Mouse (Mus musculus) forebrain, embryonic 11.5 days (tissue): ENCODE data around the gene Oasl2. TPM values are rescaled to one million over a fixed set of nuclear protein-coding genes. Genes with fewer than 3 reads are reported as not detected.
A peak's percentile ranks its signal among the peaks of the same experiment; 100 is the strongest.

Experiments used
- ATAC-seq: fragments of 200-750 bp; cut with Nextera tagmentation; replicated peaks from 2 replicates; pipeline ENCODE4 v1.8.0; 2017; ENCODE audit warnings: moderate TSS enrichment; ENCODE audit not compliant: low FRiP score
- DNase-seq: peaks from one replicate; pipeline ENCODE4 v3.0.0-alpha.2; 2017; ENCODE audit warnings: low spot score
- H3K27ac ChIP-seq: fragments of 300-500 bp; sonication (generic); 2 replicates; pipeline ENCODE4 v1.5.1; 2014; ENCODE audit warnings: low read depth, low read length
- H3K27me3 ChIP-seq: fragments of 300-500 bp; sonication (generic); 2 replicates; pipeline ENCODE4 v1.6.1; 2014; ENCODE audit warnings: mild to moderate bottlenecking, low read length, mixed read lengths; ENCODE audit not compliant: control insufficient read depth, insufficient read depth
- H3K36me3 ChIP-seq: fragments of 300-500 bp; sonication (generic); 2 replicates; pipeline ENCODE4 v1.6.1; 2014; ENCODE audit warnings: mild to moderate bottlenecking, low read length, moderate library complexity, mixed read lengths; ENCODE audit not compliant: control insufficient read depth, insufficient read depth
- H3K4me1 ChIP-seq: fragments of 300-500 bp; sonication (generic); replicated peaks from 2 replicates; pipeline ENCODE4 v1.6.1; 2014; ENCODE audit warnings: low read length, mixed read lengths; ENCODE audit not compliant: control insufficient read depth, insufficient read depth
- H3K4me2 ChIP-seq: fragments of 300-500 bp; sonication (generic); 2 replicates; pipeline ENCODE4 v1.6.1; 2014; ENCODE audit warnings: low read depth, mild to moderate bottlenecking, low read length, moderate library complexity, mixed read lengths; ENCODE audit not compliant: severe bottlenecking
- H3K4me3 ChIP-seq: fragments of 300-500 bp; sonication (generic); 2 replicates; pipeline ENCODE4 v1.5.1; 2014; ENCODE audit warnings: low read depth, low read length
- H3K9ac ChIP-seq: fragments of 300-500 bp; sonication (generic); 2 replicates; pipeline ENCODE4 v1.6.1; 2014; ENCODE audit warnings: low read length
- H3K9me3 ChIP-seq: fragments of 300-500 bp; sonication (generic); 2 replicates; pipeline ENCODE4 v1.6.1; 2016; ENCODE audit warnings: low read length, mixed read lengths; ENCODE audit not compliant: control insufficient read depth
- WGBS: fragments of 180-500 bp; shearing (Covaris S2); extraction: QIAGEN DNeasy Blood & Tissue Kit; methylation state at CpG from one replicate; pipeline ENCODE4 v1.1.7; 2014; 5-methylcytosine and 5-hydroxymethylcytosine counted together
- polyA plus RNA-seq: library from polyadenylated mRNA; unstranded; fragments of >200 nt; fragmentation: Nextera tagmentation; extraction: Ambion mirVana; gene quantifications from 2 replicates; pipeline ENCODE4 v1.2.1, GENCODE M21; 2014

The Oasl2 gene
- polyA plus RNA-seq, 1 experiment from 2014 or later = 1.4 TPM

DNA sequence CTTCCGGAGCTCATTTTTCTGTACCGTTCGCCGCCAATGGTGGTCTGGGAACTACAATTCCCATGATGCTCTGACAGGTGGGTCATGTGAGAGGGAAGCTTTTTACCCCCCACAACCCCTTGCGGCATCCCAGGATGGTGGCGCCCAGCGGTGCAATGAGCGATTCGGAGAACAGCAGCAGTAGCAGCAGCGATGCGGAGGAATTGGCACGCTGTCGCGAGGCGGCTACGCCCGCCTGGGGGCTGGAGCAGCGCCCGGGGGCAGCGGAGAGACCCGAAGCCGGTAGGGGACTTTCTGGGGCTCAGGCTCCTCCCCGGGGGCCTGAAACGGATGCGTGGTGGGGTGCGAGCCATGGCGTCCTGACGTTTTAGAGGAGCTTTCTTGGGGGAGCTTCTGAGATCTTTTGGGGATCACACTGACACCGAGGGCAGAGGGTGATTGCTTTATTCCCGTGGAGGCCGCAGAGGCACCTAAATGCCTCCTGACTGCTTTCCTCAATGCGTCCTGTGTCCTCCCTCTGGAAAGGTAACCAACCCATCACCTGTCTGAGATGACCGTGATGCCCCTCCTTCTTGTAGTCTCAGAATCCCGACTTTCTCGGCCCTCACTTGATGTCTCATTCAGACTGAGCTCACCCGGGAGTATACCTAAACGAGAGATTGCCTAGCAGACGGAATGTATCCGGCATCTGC is 45.5 kb downstream of the Oasl2 start, which contains the start of gene 2210016L21Rik:
TSS of gene 2210016L21Rik (plus strand) at position 85 of the 692 bp plus-strand sequence.
- peak within 1 kb of the TSS; percentile 46; the same call in 1 of the 2 replicates for H3K27ac ChIP-seq
- H3K9ac ChIP-seq = peak within 1 kb of the TSS; percentile 88
- H3K4me2 ChIP-seq = peak within 1 kb of the TSS; percentile 78
- H3K4me3 ChIP-seq = peak within 1 kb of the TSS; percentile 79
- ATAC-seq = peak; percentile 94
- no peaks in the 10 kb centered on the region for H3K27me3 ChIP-seq
- DNase-seq = peak; percentile 92
- H3K9me3 ChIP-seq = no peaks in the 10 kb centered on the region
- H3K4me1 ChIP-seq = no peaks in the 10 kb centered on the region
- 1% methylated on average over 39 of the region's 39 CpGs for WGBS
- peaks cover 4% of the 10 kb centered on the region for H3K36me3 ChIP-seq

DNA sequence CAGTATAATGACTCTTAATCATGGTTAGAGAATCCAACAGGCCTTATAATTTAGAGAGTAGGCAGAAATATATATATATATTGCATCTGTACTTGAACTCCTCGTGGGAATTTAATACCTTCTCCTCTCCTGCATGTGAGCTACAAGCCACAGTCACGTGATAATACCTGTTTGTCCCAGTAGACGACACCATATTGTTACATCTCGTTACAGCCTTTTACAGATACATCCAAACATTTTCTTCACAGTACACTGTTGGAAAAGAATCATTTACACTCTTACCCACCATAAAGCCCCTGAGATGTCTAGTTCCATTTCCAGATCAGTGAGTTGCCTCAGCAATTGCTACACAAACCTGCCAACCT is 46.0 kb downstream of the Oasl2 start:
- peak overlapping the region; percentile 88 for H3K9ac ChIP-seq
- peak overlapping the region; percentile 78 for H3K4me2 ChIP-seq
- 42% methylated on average over 4 of the region's 4 CpGs for WGBS
- no peaks in the 10 kb centered on the region for H3K4me1 ChIP-seq
- ATAC-seq (no peak), DNase-seq (no peak)
- H3K4me3 ChIP-seq = peak overlapping the region; percentile 79
- no peaks in the 10 kb centered on the region for H3K9me3 ChIP-seq
- no peak overlapping the region for H3K27ac ChIP-seq
- no peaks in the 10 kb centered on the region for H3K27me3 ChIP-seq
- H3K36me3 ChIP-seq = peaks cover 4% of the 10 kb centered on the region

DNA sequence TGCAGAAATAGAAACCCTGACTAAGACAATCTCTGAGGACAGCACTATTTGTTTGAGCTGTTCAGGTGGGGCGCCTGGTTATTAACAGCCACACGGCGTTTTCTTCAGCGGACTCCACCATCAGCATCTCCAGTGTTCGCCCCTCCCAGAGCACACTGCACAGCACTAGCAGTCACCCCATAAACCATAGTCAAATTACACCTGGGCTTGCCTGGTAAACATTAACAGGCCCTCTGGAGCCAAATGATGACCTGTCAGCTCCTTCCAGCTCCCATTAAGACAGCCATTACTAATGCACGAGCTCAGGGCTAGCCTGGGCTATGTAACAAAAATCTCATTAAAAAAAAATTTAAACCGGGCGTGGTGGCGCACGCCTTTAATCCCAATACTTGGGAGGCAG is 48.3 kb downstream of the Oasl2 start:
- Histone ChIP-seq H3K36me3 (peaks cover 4% of the 10 kb centered on the region), H3K9me3 (no peaks in the 10 kb centered on the region), H3K4me2 (no peak overlapping the region), H3K27me3 (no peaks in the 10 kb centered on the region), H3K4me3 (no peak overlapping the region), H3K4me1 (no peaks in the 10 kb centered on the region), H3K27ac (no peak overlapping the region), H3K9ac (no peak overlapping the region)
- WGBS = 94% methylated on average over 10 of the region's 10 CpGs
- DNase-seq (no peak), ATAC-seq (no peak)

DNA sequence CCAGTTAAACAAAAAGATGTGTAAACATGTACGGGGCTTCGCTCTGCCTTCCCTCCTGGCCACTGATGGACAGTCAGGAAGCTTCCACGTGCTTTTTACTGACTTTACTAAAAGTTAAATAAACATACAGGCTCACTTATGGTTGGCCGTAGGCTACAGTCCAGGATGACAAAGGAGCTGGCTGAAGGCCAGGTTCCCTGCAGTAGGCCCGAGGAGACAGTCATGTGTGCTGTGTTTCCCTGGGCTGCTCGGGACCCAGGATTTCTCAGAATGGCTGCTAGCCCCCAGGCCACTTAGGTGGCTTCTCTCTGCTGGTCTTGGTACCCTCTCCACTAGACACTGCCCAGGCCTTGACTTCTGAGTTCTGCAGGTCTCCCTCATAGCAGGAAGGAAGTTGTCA is 52.2 kb downstream of the Oasl2 start:
- no peaks in the 10 kb centered on the region for H3K27me3 ChIP-seq
- H3K9ac ChIP-seq = no peak overlapping the region
- H3K9me3 ChIP-seq = no peaks in the 10 kb centered on the region
- 87% methylated on average over 6 of the region's 6 CpGs for WGBS
- DNase-seq (no peak), ATAC-seq (no peak)
- no peak overlapping the region for H3K4me3 ChIP-seq
- peaks cover 4% of the 10 kb centered on the region for H3K36me3 ChIP-seq
- H3K4me2 ChIP-seq = no peak overlapping the region
- H3K27ac ChIP-seq = no peak overlapping the region
- no peaks in the 10 kb centered on the region for H3K4me1 ChIP-seq

DNA sequence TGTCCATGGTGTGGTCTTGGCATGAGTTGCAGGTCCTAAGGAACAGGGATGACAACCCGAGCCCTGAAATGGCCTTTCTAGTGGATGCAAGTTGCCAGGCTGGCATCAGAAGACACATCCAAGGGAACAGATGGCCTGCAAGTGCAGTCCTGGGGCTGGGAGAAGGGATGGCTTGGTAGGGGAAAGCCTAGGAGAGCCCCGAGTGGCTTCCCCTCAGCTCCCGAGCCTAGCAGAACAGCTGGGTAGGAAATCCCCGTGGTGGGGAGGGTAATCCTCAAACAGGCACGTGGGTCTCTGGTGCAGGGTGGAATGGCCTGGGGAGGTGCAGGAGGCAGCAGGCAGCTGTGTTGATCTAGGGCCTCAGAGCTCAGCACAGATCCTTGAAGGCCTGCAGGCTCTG is 52.6 kb downstream of the Oasl2 start:
- H3K27me3 ChIP-seq = no peaks in the 10 kb centered on the region
- DNase-seq (no peak), ATAC-seq (no peak)
- H3K9me3 ChIP-seq = no peaks in the 10 kb centered on the region
- H3K9ac ChIP-seq = no peak overlapping the region
- no peak overlapping the region for H3K4me2 ChIP-seq
- no peaks in the 10 kb centered on the region for H3K4me1 ChIP-seq
- no peak overlapping the region for H3K4me3 ChIP-seq
- peaks cover 4% of the 10 kb centered on the region for H3K36me3 ChIP-seq
- 73% methylated on average over 5 of the region's 5 CpGs for WGBS
- H3K27ac ChIP-seq = no peak overlapping the region

DNA sequence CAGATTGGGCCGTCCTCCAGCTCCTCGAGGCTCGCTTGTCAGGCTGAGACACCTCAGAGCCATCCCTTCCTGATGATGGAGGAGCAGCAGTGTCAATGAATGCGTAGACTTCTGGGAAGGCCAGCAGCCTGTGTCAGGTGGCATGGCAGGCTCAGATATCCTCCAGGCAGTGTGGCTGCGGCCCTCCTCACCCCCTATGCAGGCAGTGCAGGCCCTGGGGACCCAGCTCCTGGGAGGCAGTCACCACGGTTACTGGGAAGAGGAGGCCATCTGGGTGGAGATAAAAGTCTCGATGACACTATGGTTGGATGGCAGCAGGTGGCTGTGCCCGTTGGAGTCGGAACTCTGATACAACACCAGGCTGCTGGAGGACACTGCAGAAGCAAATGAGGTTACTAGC is 53.1 kb downstream of the Oasl2 start:
- H3K27ac ChIP-seq = no peak overlapping the region
- no peak overlapping the region for H3K4me3 ChIP-seq
- 90% methylated on average over 9 of the region's 9 CpGs for WGBS
- DNase-seq (no peak), ATAC-seq (no peak)
- H3K9ac ChIP-seq = no peak overlapping the region
- H3K9me3 ChIP-seq = no peaks in the 10 kb centered on the region
- H3K4me1 ChIP-seq = no peaks in the 10 kb centered on the region
- H3K27me3 ChIP-seq = no peaks in the 10 kb centered on the region
- peaks cover 4% of the 10 kb centered on the region for H3K36me3 ChIP-seq
- H3K4me2 ChIP-seq = no peak overlapping the region

DNA sequence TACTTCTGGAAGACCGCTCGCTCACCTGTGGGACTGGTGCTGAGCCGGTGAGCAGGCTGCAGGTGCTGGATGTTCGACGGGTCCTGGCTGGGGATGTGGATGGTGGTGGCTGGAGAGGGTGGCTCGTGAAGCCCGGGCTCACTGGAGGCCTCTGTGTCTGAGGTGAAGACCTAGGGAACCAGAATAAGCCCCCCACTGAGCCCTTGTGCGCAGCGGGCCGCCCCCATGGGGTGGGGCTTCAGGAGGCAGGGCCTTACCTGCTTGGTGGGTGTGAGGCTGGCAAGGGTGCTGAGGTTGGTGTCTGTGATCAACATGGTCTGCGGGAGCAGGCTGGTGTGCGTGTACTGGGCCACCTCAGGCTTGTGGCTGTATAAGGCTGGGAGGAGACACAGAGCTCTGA is 53.9 kb downstream of the Oasl2 start:
- H3K9me3 ChIP-seq = no peaks in the 10 kb centered on the region
- H3K36me3 ChIP-seq = peaks cover 4% of the 10 kb centered on the region
- no peak overlapping the region for H3K4me3 ChIP-seq
- H3K4me1 ChIP-seq = no peaks in the 10 kb centered on the region
- H3K4me2 ChIP-seq = no peak overlapping the region
- no peaks in the 10 kb centered on the region for H3K27me3 ChIP-seq
- H3K9ac ChIP-seq = no peak overlapping the region
- DNase-seq (no peak), ATAC-seq (no peak)
- WGBS = 60% methylated on average over 12 of the region's 12 CpGs
- H3K27ac ChIP-seq = no peak overlapping the region

DNA sequence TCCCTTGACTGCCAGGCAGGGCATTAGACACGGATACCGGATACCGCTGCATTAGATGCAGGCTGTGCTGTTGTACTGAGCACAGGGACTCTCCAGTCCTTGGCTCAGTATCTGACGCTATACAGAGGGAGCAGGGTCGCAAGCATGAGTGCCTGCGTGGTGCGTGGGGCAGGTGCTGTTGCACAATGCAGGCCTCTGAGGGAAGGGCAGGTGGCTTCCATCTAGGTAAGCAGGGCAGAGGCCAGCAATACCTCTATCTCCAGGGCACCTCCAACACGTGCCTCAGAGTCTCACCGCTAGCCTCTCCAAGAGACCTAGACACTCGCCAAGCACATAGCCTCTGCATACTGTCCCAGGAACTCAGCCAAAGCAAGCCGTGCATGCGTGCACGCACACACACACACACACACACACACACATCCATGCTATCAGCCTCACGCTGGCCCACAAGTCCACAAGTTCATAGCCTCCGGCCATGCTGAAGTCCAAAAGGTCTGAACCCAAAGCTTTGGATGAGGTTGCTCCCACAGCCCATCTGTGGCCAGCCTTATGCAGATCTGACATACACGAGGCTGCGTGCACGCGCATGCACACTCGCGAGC is 54.6 kb downstream of the Oasl2 start:
- no peaks in the 10 kb centered on the region for H3K4me1 ChIP-seq
- 87% methylated on average over 21 of the region's 21 CpGs for WGBS
- no peak overlapping the region for H3K4me2 ChIP-seq
- no peak overlapping the region for H3K4me3 ChIP-seq
- no peaks in the 10 kb centered on the region for H3K9me3 ChIP-seq
- H3K9ac ChIP-seq = no peak overlapping the region
- no peaks in the 10 kb centered on the region for H3K27me3 ChIP-seq
- peaks cover under 1% of the 10 kb centered on the region for H3K36me3 ChIP-seq
- no peak for ATAC-seq
- H3K27ac ChIP-seq = no peak overlapping the region
- no peak for DNase-seq

DNA sequence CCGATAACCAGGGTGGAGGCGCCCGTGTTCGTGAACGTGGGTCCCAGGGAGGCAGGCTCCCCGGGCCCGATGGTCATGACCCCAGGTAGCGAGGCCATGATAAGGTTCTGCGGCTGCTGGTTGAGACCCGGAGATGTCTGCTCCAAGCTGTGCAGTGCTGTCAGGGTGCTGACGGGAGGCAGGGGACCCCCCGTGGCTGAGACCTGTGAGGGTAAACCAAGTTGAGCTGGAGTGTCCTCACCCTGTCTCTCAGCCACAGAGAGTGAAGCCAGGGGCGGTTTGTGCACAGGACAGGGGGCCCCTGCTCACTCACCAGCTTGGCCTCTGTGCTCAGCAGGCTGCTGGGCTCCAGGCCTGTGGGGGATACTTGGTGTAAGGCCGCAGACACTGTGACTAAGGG is 56.6 kb downstream of the Oasl2 start:
- WGBS = 93% methylated on average over 14 of the region's 14 CpGs
- no peaks in the 10 kb centered on the region for H3K27me3 ChIP-seq
- ATAC-seq (no peak), DNase-seq (no peak)
- no peaks in the 10 kb centered on the region for H3K4me1 ChIP-seq
- no peak overlapping the region for H3K4me3 ChIP-seq
- H3K4me2 ChIP-seq = no peak overlapping the region
- no peak overlapping the region for H3K27ac ChIP-seq
- no peaks in the 10 kb centered on the region for H3K36me3 ChIP-seq
- no peak overlapping the region; the same call in 1 of the 2 replicates for H3K9ac ChIP-seq
- H3K9me3 ChIP-seq = no peaks in the 10 kb centered on the region
